Mouse (Mus musculus) kidney, postnatal 14 days (tissue): ENCODE measurements around the gene Plcz1.

ENCODE experiments used
- DNase-seq: peaks from one replicate; pipeline ENCODE4 v3.0.0; 2022; ENCODE audit warnings: mixed read lengths

Plcz1 gene

GRCm38 (mm10) chr6:140041357-140041756, at the start of gene Plcz1:
Gene Plcz1, minus strand, starts transcription at chr6:140041457.
- no peak for DNase-seq

GRCm38 (mm10) chr6:140089855-140090254, 48.6 kb upstream of the Plcz1 start:
- DNase-seq: no peak

- no peak for DNase-seq
Observed at GRCm38 (mm10) chr6:140081739-140082138, 40.5 kb upstream of the Plcz1 start.

GRCm38 (mm10) chr6:140080933-140081332, 39.7 kb upstream of the Plcz1 start:
- no peak for DNase-seq

- no peak for DNase-seq
Observed at GRCm38 (mm10) chr6:140069177-140069576, 27.9 kb upstream of the Plcz1 start.

- DNase-seq: no peak
Observed at GRCm38 (mm10) chr6:140054271-140054928, 13.1 kb upstream of the Plcz1 start.

- peak; percentile 51 for DNase-seq
Observed at GRCm38 (mm10) chr6:140051476-140051875, 10.2 kb upstream of the Plcz1 start.

GRCm38 (mm10) chr6:140040952-140041351, 305 bp downstream of the Plcz1 start, which contains the start of gene Capza3:
Gene Capza3, plus strand, starts transcription at chr6:140041252.
- no peak for DNase-seq

GRCm38 (mm10) chr6:140024404-140024803, 16.9 kb downstream of the Plcz1 start:
- no peak for DNase-seq

GRCm38 (mm10) chr6:140005181-140005580, 36.1 kb downstream of the Plcz1 start:
- no peak for DNase-seq

- DNase-seq: no peak
Observed at GRCm38 (mm10) chr6:139989597-139989996, 51.7 kb downstream of the Plcz1 start.

- no peak for DNase-seq
Observed at GRCm38 (mm10) chr6:139989075-139989474, 52.2 kb downstream of the Plcz1 start.

GRCm38 (mm10) chr6:139986564-139986963, 54.7 kb downstream of the Plcz1 start:
- no peak for DNase-seq

- no peak for DNase-seq
Observed at GRCm38 (mm10) chr6:139984069-139984468, 57.2 kb downstream of the Plcz1 start.

- no peak for DNase-seq
Observed at GRCm38 (mm10) chr6:139981061-139981460, 60.2 kb downstream of the Plcz1 start.

GRCm38 (mm10) chr6:139978114-139978513, 63.1 kb downstream of the Plcz1 start:
- no peak for DNase-seq

- no peak for DNase-seq
Observed at GRCm38 (mm10) chr6:139974668-139975067, 66.6 kb downstream of the Plcz1 start.

GRCm38 (mm10) chr6:139971608-139972298, 69.5 kb downstream of the Plcz1 start:
- DNase-seq: no peak

- no peak for DNase-seq
Observed at GRCm38 (mm10) chr6:139966684-139967083, 74.6 kb downstream of the Plcz1 start.

GRCm38 (mm10) chr6:139964895-139965294, 76.4 kb downstream of the Plcz1 start:
- DNase-seq: no peak

- DNase-seq: no peak
Observed at GRCm38 (mm10) chr6:139963775-139964174, 77.5 kb downstream of the Plcz1 start.

- peak; percentile 55 for DNase-seq
Observed at GRCm38 (mm10) chr6:139957531-139958241, 83.6 kb downstream of the Plcz1 start.

- peak; percentile 11 for DNase-seq
Observed at GRCm38 (mm10) chr6:139953596-139953995, 87.7 kb downstream of the Plcz1 start.
